In the genomic region with DNA sequence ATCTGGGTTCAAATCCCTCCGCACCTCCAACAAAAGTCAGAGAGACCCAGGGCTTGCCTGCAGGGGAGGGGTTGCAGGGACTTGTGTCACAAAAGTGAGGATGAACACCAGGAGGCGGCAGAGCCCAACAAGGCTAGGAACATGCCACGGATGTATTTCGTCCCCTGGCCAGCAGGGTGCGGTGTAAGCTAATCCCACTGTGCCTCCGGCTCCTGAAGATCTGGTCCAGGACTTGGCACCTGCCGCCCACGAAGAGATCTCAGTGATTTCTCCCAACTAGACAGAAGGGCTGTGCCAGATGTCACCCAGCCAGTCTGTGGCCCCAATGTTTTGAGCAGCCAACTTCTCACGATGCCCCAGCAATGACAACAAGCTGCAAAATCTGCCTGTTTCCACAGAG, we compare ENCODE assay signal across 8 mouse cellular contexts. TPM values are rescaled to one million over a fixed set of nuclear protein-coding genes. Genes with fewer than 3 reads are reported as not detected.
DNase-seq lines count a peak whose midpoint lies in the region; ATAC-seq and TF ChIP-seq lines count a peak whose summit lies in the region.

No protein-coding gene starts in this region.

- no peaks in the 10 kb centered on the region for H3K36me3 ChIP-seq in C2C12 (ENCODE audit: control insufficient read depth, insufficient read depth)
- H3K36me3 ChIP-seq in heart, embryonic 10.5 days: no peaks in the 10 kb centered on the region
- no peaks in the 10 kb centered on the region for H3K36me3 ChIP-seq in kidney, embryonic 14.5 days (ENCODE audit: control insufficient read depth, insufficient read depth, low read length)
- no peaks in the 10 kb centered on the region for H3K36me3 ChIP-seq in limb, embryonic 14.5 days (ENCODE audit: control insufficient read depth, insufficient read depth, low read length)
- no peaks in the 10 kb centered on the region for H3K36me3 ChIP-seq in midbrain, postnatal 0 days (ENCODE audit: insufficient read depth, low read length)

- H3K79me2 ChIP-seq in C2C12 (ENCODE audit: control insufficient read depth, insufficient read depth): no peaks in the 10 kb centered on the region

- no peaks in the 10 kb centered on the region for H3K79me3 ChIP-seq in C2C12 (ENCODE audit: low read depth)

- peak; percentile 97 for DNase-seq in brain, adult 2 months (ENCODE audit: low read depth, low spot score)
- peak; percentile 94 for DNase-seq in heart, embryonic 10.5 days (ENCODE audit: low spot score)
- peak; percentile 80 for DNase-seq in limb, embryonic 14.5 days (ENCODE audit: low spot score)
- peak; percentile 89 for DNase-seq in midbrain, postnatal 0 days (ENCODE audit: low spot score)
- peak; percentile 76 to 84 for DNase-seq in spleen, postnatal 14 days (ENCODE audit: low spot score in 2 of 2)

- H3K4me2 ChIP-seq in kidney, embryonic 14.5 days (replicated peaks; ENCODE audit: low read depth, low read length): peak overlapping the region; percentile 15
- H3K4me2 ChIP-seq in limb, embryonic 14.5 days (replicated peaks; ENCODE audit: low read depth, low read length, severe bottlenecking): peak overlapping the region; percentile 11; the same call in 1 of the 2 replicates
- peak overlapping the region; percentile 9; the same call in 1 of the 2 replicates for H3K4me2 ChIP-seq in midbrain, postnatal 0 days (ENCODE audit: low read depth, low read length, poor library complexity, severe bottlenecking)

- H3ac ChIP-seq in C2C12 (ENCODE audit: control insufficient read depth, insufficient read length, low read depth): no peak overlapping the region

- H3K4me1 ChIP-seq in heart, embryonic 10.5 days: peaks cover 17% of the 10 kb centered on the region
- H3K4me1 ChIP-seq in kidney, embryonic 14.5 days (ENCODE audit: control insufficient read depth, insufficient read depth, low read length): peaks cover 4% of the 10 kb centered on the region
- no peaks in the 10 kb centered on the region for H3K4me1 ChIP-seq in limb, embryonic 14.5 days (ENCODE audit: control insufficient read depth, insufficient read depth, low read length)
- H3K4me1 ChIP-seq in midbrain, postnatal 0 days (ENCODE audit: insufficient read depth, low read length): no peaks in the 10 kb centered on the region

- H3K9ac ChIP-seq in kidney, embryonic 14.5 days (ENCODE audit: low read depth, low read length): no peak overlapping the region; the same call in 1 of the 2 replicates
- no peak overlapping the region for H3K9ac ChIP-seq in limb, embryonic 14.5 days (ENCODE audit: low read depth, low read length, severe bottlenecking)
- H3K9ac ChIP-seq in midbrain, postnatal 0 days (replicated peaks; ENCODE audit: low read length, poor library complexity, severe bottlenecking): no peak overlapping the region

- H3K4me3 ChIP-seq in C2C12 (ENCODE audit: insufficient read depth, poor library complexity, severe bottlenecking): no peak overlapping the region
- H3K4me3 ChIP-seq in heart, embryonic 10.5 days: peak overlapping the region; percentile 45
- H3K4me3 ChIP-seq in kidney, embryonic 14.5 days (ENCODE audit: low read length): no peak overlapping the region; the same call in 1 of the 2 replicates
- 0 out of 2 replicates have a peak overlapping the region, but pooled peaks have one; percentile 10 for H3K4me3 ChIP-seq in limb, embryonic 14.5 days (replicated peaks; ENCODE audit: low read length)
- no peak overlapping the region for H3K4me3 ChIP-seq in midbrain, postnatal 0 days (ENCODE audit: low read depth, low read length)

- peak; percentile 91 for ATAC-seq in erythroblast, adult 5-6 weeks (replicated peaks; ENCODE audit: low FRiP score, poor library complexity, severe bottlenecking)
- ATAC-seq in kidney, embryonic 14.5 days (ENCODE audit: low FRiP score, low TSS enrichment): peak; percentile 46; the same call in 1 of the 2 replicates
- ATAC-seq in limb, embryonic 14.5 days (ENCODE audit: low FRiP score, low read depth): peak; percentile 59
- peak; percentile 58; the same call in 1 of the 2 replicates for ATAC-seq in midbrain, postnatal 0 days (ENCODE audit: low FRiP score)

- 0 out of 2 replicates have a peak overlapping the region, but pooled peaks have one; percentile 16 for H3K27ac ChIP-seq in heart, embryonic 10.5 days
- H3K27ac ChIP-seq in kidney, embryonic 14.5 days (ENCODE audit: low read depth, low read length): no peak overlapping the region
- H3K27ac ChIP-seq in limb, embryonic 14.5 days (replicated peaks; ENCODE audit: low read depth, low read length): no peak overlapping the region
- H3K27ac ChIP-seq in midbrain, postnatal 0 days (ENCODE audit: low read depth, low read length): no peak overlapping the region

- no peaks in the 10 kb centered on the region for H3K9me3 ChIP-seq in heart, embryonic 10.5 days
- H3K9me3 ChIP-seq in kidney, embryonic 14.5 days (ENCODE audit: control insufficient read depth, low read length): no peaks in the 10 kb centered on the region
- no peaks in the 10 kb centered on the region for H3K9me3 ChIP-seq in limb, embryonic 14.5 days (ENCODE audit: control insufficient read depth, low read length)
- H3K9me3 ChIP-seq in midbrain, postnatal 0 days (ENCODE audit: low read length): no peaks in the 10 kb centered on the region

- peaks cover 7% of the 10 kb centered on the region for H3K27me3 ChIP-seq in C2C12 (ENCODE audit: control insufficient read depth, insufficient read depth, insufficient read length)
- no peaks in the 10 kb centered on the region for H3K27me3 ChIP-seq in heart, embryonic 10.5 days (ENCODE audit: insufficient read depth, poor library complexity, severe bottlenecking)
- no peaks in the 10 kb centered on the region for H3K27me3 ChIP-seq in kidney, embryonic 14.5 days (ENCODE audit: control insufficient read depth, insufficient read depth, low read length)
- H3K27me3 ChIP-seq in limb, embryonic 14.5 days (ENCODE audit: control insufficient read depth, insufficient read depth, low read length): no peaks in the 10 kb centered on the region
- no peaks in the 10 kb centered on the region for H3K27me3 ChIP-seq in midbrain, postnatal 0 days (ENCODE audit: insufficient read depth, low read length)

- peak; percentile 98 for TF ChIP-seq CTCF in C2C12 (IDR thresholded peaks at IDR 0.05; ENCODE audit: control insufficient read depth, insufficient read depth, insufficient read length)
- TF ChIP-seq CTCF in midbrain, postnatal 0 days (IDR thresholded peaks at IDR 0.05): peak; percentile 85

- no peak for TF ChIP-seq POLR2A in limb, embryonic 14.5 days (IDR thresholded peaks at IDR 0.05; ENCODE audit: borderline replicate concordance, extremely low read depth, insufficient read depth, insufficient read length)

- 13% methylated on average over 9 of the region's 9 CpGs for WGBS in heart, embryonic 10.5 days
- WGBS in kidney, embryonic 14.5 days: 12% methylated on average over 9 of the region's 9 CpGs
- WGBS in limb, embryonic 14.5 days: 13% methylated on average over 9 of the region's 9 CpGs
- 13% methylated on average over 9 of the region's 9 CpGs for WGBS in midbrain, postnatal 0 days

TF ChIP-seq in C2C12, 6 proteins besides CTCF, POLR2A, EP300 and RAD21:
- TF ChIP-seq MYOG (IDR thresholded peaks at IDR 0.05; ENCODE audit: control insufficient read depth, extremely low read depth, insufficient read length): no peak
- no peak for TF ChIP-seq MYOD1 (IDR thresholded peaks at IDR 0.05; ENCODE audit: control insufficient read depth, insufficient read length, low read depth)
- no peak for TF ChIP-seq USF1 (IDR thresholded peaks at IDR 0.05; ENCODE audit: low read depth)
- no peak for TF ChIP-seq MAX (IDR thresholded peaks at IDR 0.05)
- no peak for TF ChIP-seq FOSL1 (IDR thresholded peaks at IDR 0.05; ENCODE audit: insufficient read depth, low read length, poor library complexity, severe bottlenecking)
- TF ChIP-seq CEBPB (IDR thresholded peaks at IDR 0.05; ENCODE audit: low read depth): no peak

RNA-seq across cellular contexts. Expression of a gene that starts 7.7 kb away (rescaled TPM):
- 24.0 TPM for polyA plus RNA-seq in C2C12 (2012; fragmentation: generic; extraction: Trizol)
- total RNA-seq in erythroblast, adult 5-6 weeks (2015; ENCODE audit: low replicate concordance): 4.2 and 8.4 TPM in 2 replicates
- 1.4 and 6.0 TPM in 2 replicates for total RNA-seq in erythroblast, adult 5-6 weeks (2017; ENCODE audit: low replicate concordance)
- polyA plus RNA-seq in heart, embryonic 10.5 days (2016; fragmentation: Nextera tagmentation; extraction: Ambion mirVana): 105 and 108 TPM in 2 replicates
- 60.2 and 65.4 TPM in 2 replicates for polyA plus RNA-seq in kidney, embryonic 14.5 days (2014; fragmentation: Nextera tagmentation; extraction: Ambion mirVana)
- polyA plus RNA-seq in limb, embryonic 14.5 days (2012; rRNA removed): 42.1 and 48.0 TPM in 2 replicates
- 49.3 and 51.2 TPM in 2 replicates for polyA plus RNA-seq in limb, embryonic 14.5 days (2014; fragmentation: Nextera tagmentation; extraction: Ambion mirVana)
- 14.5 and 18.2 TPM in 2 replicates for total RNA-seq in midbrain, postnatal 0 days (2014; rRNA removed)
- 31.1 and 34.1 TPM in 2 replicates for polyA plus RNA-seq in midbrain, postnatal 0 days (2015; fragmentation: Nextera tagmentation; extraction: Ambion mirVana)

RNA-seq across cellular contexts. Expression of a gene that starts 38.8 kb away (rescaled TPM):
- 4.7 TPM for polyA plus RNA-seq in C2C12 (2012; fragmentation: generic; extraction: Trizol)
- 7.5 and 7.7 TPM in 2 replicates for total RNA-seq in erythroblast, adult 5-6 weeks (2015; ENCODE audit: low replicate concordance)
- 9.4 and 10.0 TPM in 2 replicates for total RNA-seq in erythroblast, adult 5-6 weeks (2017; ENCODE audit: low replicate concordance)
- 19.3 and 21.5 TPM in 2 replicates for polyA plus RNA-seq in heart, embryonic 10.5 days (2016; fragmentation: Nextera tagmentation; extraction: Ambion mirVana)
- polyA plus RNA-seq in kidney, embryonic 14.5 days (2014; fragmentation: Nextera tagmentation; extraction: Ambion mirVana): 14.7 and 27.2 TPM in 2 replicates
- 16.0 and 21.2 TPM in 2 replicates for polyA plus RNA-seq in limb, embryonic 14.5 days (2012; rRNA removed)
- polyA plus RNA-seq in limb, embryonic 14.5 days (2014; fragmentation: Nextera tagmentation; extraction: Ambion mirVana): 27.4 and 29.3 TPM in 2 replicates
- 57.3 and 57.6 TPM in 2 replicates for total RNA-seq in midbrain, postnatal 0 days (2014; rRNA removed)
- polyA plus RNA-seq in midbrain, postnatal 0 days (2015; fragmentation: Nextera tagmentation; extraction: Ambion mirVana): 34.4 and 35.9 TPM in 2 replicates

RNA-seq across cellular contexts. Expression of a gene that starts 44.9 kb away (rescaled TPM):
- 29.0 TPM for polyA plus RNA-seq in C2C12 (2012; fragmentation: generic; extraction: Trizol)
- total RNA-seq in erythroblast, adult 5-6 weeks (2015; ENCODE audit: low replicate concordance): 10.4 and 17.9 TPM in 2 replicates
- total RNA-seq in erythroblast, adult 5-6 weeks (2017; ENCODE audit: low replicate concordance): 8.1 and 9.8 TPM in 2 replicates
- 47.8 and 50.7 TPM in 2 replicates for polyA plus RNA-seq in heart, embryonic 10.5 days (2016; fragmentation: Nextera tagmentation; extraction: Ambion mirVana)
- 52.4 and 56.2 TPM in 2 replicates for polyA plus RNA-seq in kidney, embryonic 14.5 days (2014; fragmentation: Nextera tagmentation; extraction: Ambion mirVana)
- 19.3 and 22.2 TPM in 2 replicates for polyA plus RNA-seq in limb, embryonic 14.5 days (2012; rRNA removed)
- 36.5 and 38.8 TPM in 2 replicates for polyA plus RNA-seq in limb, embryonic 14.5 days (2014; fragmentation: Nextera tagmentation; extraction: Ambion mirVana)
- total RNA-seq in midbrain, postnatal 0 days (2014; rRNA removed): 12.0 and 17.2 TPM in 2 replicates
- polyA plus RNA-seq in midbrain, postnatal 0 days (2015; fragmentation: Nextera tagmentation; extraction: Ambion mirVana): 21.0 and 22.1 TPM in 2 replicates

Comparison
In these comparisons a context has a peak if more than half of its experiments do, and no peak if none do; other contexts are left out.
1. H3K4me3 ChIP-seq: peak in heart, embryonic 10.5 days (single experiment) and limb, embryonic 14.5 days (single experiment); none in C2C12 (single experiment), kidney, embryonic 14.5 days (single experiment) and midbrain, postnatal 0 days (single experiment).
2. Peak in every context shown above with its lines, with median percentiles within 50 percentile points of each other: DNase-seq, ATAC-seq and H3K4me2 ChIP-seq.